22 mouse cellular contexts compared by ENCODE assay signal in the genomic region with DNA sequence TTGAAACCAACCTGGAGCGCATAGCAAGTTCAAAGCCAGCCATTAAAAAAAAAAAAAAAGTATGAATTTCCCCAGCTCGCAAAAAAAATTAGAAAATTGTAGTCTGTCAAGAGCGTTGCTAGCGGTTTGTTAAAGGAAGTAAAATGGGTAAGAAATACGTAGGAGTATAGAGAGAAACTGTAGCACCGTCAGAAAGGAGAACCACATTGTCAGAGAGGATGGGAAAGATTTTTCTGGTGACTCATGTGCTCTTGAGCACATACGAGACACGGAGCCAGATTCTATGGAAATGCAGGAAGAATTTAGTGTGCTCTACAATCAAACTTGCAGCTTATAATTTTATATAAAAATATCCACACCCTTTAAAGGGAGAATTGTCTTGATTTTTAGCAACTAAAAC. TPM values are rescaled to one million over a fixed set of nuclear protein-coding genes. Genes with fewer than 3 reads are reported as not detected.
DNase-seq lines count a peak whose midpoint lies in the region; ATAC-seq and TF ChIP-seq lines count a peak whose summit lies in the region.
"Had no signal": no experiment of that assay in that cellular context is flagged by ENCODE, and none has a peak within 500 bp of the region (broad histone marks: within the 10 kb centered on the region; RNA-seq: fewer than 3 reads in every experiment).

No protein-coding gene starts in this region.

- no peak for DNase-seq in layer of hippocampus, adult 2 months (ENCODE audit: low spot score in 2 of 2)
- DNase-seq in layer of hippocampus, postnatal 25 days (ENCODE audit: extremely low spot score in 1 of 2, low spot score in 1 of 2), result no peak
- DNase-seq in CH12.LX (ENCODE audit: extremely low read depth), result no peak
- DNase-seq in telencephalon, adult 2 months (ENCODE audit: low read depth, low spot score), result peak; percentile 87
- DNase-seq in cerebellum, adult 2 months, result no peak
- no peak for DNase-seq in ovary, postnatal 36 days (ENCODE audit: low spot score)
- DNase-seq: B cell, adult 2 months; cerebellum, adult 18-20 months; cerebellum, postnatal 10 days; gastrocnemius, adult 2 months; gastrocnemius, postnatal 36 days; heart, postnatal 36 days had no signal

- no peaks in the 10 kb centered on the region for H3K4me1 ChIP-seq in CH12.LX (ENCODE audit: control insufficient read depth in 1 of 2, insufficient read depth in 2 of 2)
- H3K4me1 ChIP-seq in cerebellum, adult 2 months (ENCODE audit: control insufficient read depth, insufficient read depth, low read length), result no peaks in the 10 kb centered on the region
- H3K4me1 ChIP-seq: embryonic facial prominence, embryonic 12.5 days had no signal

- H3K4me3 ChIP-seq in layer of hippocampus, adult 2 months, result no peak overlapping the region
- no peak overlapping the region for H3K4me3 ChIP-seq in CH12.LX (replicated peaks in 1 of 3; ENCODE audit: low read depth in 2 of 3, low read length in 2 of 3, poor library complexity in 1 of 3)
- no peak overlapping the region for H3K4me3 ChIP-seq in cerebellum, adult 2 months (replicated peaks; ENCODE audit: insufficient read depth, low read depth, low read length)
- H3K4me3 ChIP-seq: embryonic facial prominence, embryonic 12.5 days; forebrain, embryonic 15.5 days; gastrocnemius, adult 2 months; heart, embryonic 13.5 days; hindbrain, embryonic 12.5 days had no signal

- TF ChIP-seq CTCF in layer of hippocampus, adult 2 months (conservative IDR thresholded peaks at IDR 0.05), result no peak
- TF ChIP-seq CTCF in CH12.LX (conservative IDR thresholded peaks at IDR 0.05 in 1 of 2, IDR thresholded peaks at IDR 0.05 in 1 of 2; ENCODE audit: low read depth in 2 of 2, low read length in 2 of 2), result no peak
- TF ChIP-seq CTCF in cerebellum, adult 2 months (IDR thresholded peaks at IDR 0.05; ENCODE audit: borderline replicate concordance, insufficient read depth, low read depth, low read length), result no peak

- 95% methylated on average over 8 of the region's 8 CpGs for WGBS in cerebellum, adult 2 months

- dilution Hi-C loops in CH12.LX (cut with MboI; ENCODE audit: extremely low pct_ligation_motif_present, extremely low pct_unique_long_range_greater_than_20kb, low sequenced_read_pairs), result no loop called here

- TF ChIP-seq RAD21 in CH12.LX (IDR thresholded peaks at IDR 0.05; ENCODE audit: low read depth, low read length), result no peak

- H3K9me3 ChIP-seq in CH12.LX (replicated peaks; ENCODE audit: low read length), result no peaks in the 10 kb centered on the region
- H3K9me3 ChIP-seq: embryonic facial prominence, embryonic 12.5 days; forebrain, embryonic 15.5 days; heart, embryonic 13.5 days; hindbrain, embryonic 12.5 days had no signal

- H3K4me2 ChIP-seq in CH12.LX (ENCODE audit: insufficient read depth, low read depth, poor library complexity, severe bottlenecking), result peak overlapping the region; percentile 5; the same call in 1 of the 2 replicates
- H3K4me2 ChIP-seq: embryonic facial prominence, embryonic 12.5 days; forebrain, embryonic 15.5 days; heart, embryonic 13.5 days; hindbrain, embryonic 12.5 days had no signal

- TF ChIP-seq EP300 in CH12.LX (IDR thresholded peaks at IDR 0.05; ENCODE audit: low read length), result no peak

- no peak overlapping the region for H3K9ac ChIP-seq in CH12.LX (ENCODE audit: insufficient read depth, low read depth)
- H3K9ac ChIP-seq: embryonic facial prominence, embryonic 12.5 days; forebrain, embryonic 15.5 days; heart, embryonic 13.5 days; hindbrain, embryonic 12.5 days had no signal

- H3K79me2 ChIP-seq in CH12.LX (replicated peaks; ENCODE audit: control insufficient read depth, extremely low read depth, insufficient read depth, poor library complexity, severe bottlenecking), result no peaks in the 10 kb centered on the region

- H3K27me3 ChIP-seq in CH12.LX (replicated peaks), result peaks cover 8% of the 10 kb centered on the region
- H3K27me3 ChIP-seq in cerebellum, adult 2 months (ENCODE audit: control insufficient read depth, insufficient read depth, low read length), result no peaks in the 10 kb centered on the region
- H3K27me3 ChIP-seq: embryonic facial prominence, embryonic 12.5 days; forebrain, embryonic 15.5 days; hindbrain, embryonic 12.5 days had no signal

- ATAC-seq in granulocyte monocyte progenitor cell, adult 5-6 weeks (replicated peaks; ENCODE audit: poor library complexity, severe bottlenecking), result peak; percentile 50; the same call in 1 of the 2 replicates
- ATAC-seq: CD4-positive, CD25-positive, alpha-beta regulatory T cell, adult 4 months; forebrain, embryonic 15.5 days; hindbrain, embryonic 16.5 days; inflammation-experienced regulatory T-cells, adult 6 months; intestine, postnatal 0 days had no signal

- H3K27ac ChIP-seq in layer of hippocampus, adult 2 months, result 0 out of 2 replicates have a peak overlapping the region, but pooled peaks have one; percentile 0
- H3K27ac ChIP-seq in CH12.LX (ENCODE audit: insufficient read depth, low read depth), result no peak overlapping the region
- no peak overlapping the region for H3K27ac ChIP-seq in cerebellum, adult 2 months (ENCODE audit: insufficient read depth, low read length)
- H3K27ac ChIP-seq: embryonic facial prominence, embryonic 12.5 days; forebrain, embryonic 15.5 days; gastrocnemius, adult 2 months; heart, embryonic 13.5 days; hindbrain, embryonic 12.5 days had no signal

- TF ChIP-seq POLR2A in CH12.LX (IDR thresholded peaks at IDR 0.05; ENCODE audit: low read depth, low read length), result no peak
- TF ChIP-seq POLR2A in cerebellum, adult 2 months (IDR thresholded peaks at IDR 0.05; ENCODE audit: borderline replicate concordance, insufficient read depth, low read length), result no peak

- in situ Hi-C loops in CH12.LX (cut with MboI; ENCODE audit: low pct_ligation_motif_present, low pct_unique_long_range_greater_than_20kb, low sequenced_read_pairs), result loop anchor here (25.0 kb wide), 1 partner anchor 138 kb away; no protein-coding TSS in a partner anchor

- no peaks in the 10 kb centered on the region for H3K36me3 ChIP-seq in CH12.LX (replicated peaks in 1 of 2; ENCODE audit: control insufficient read depth in 1 of 2, insufficient read depth in 1 of 2, low read length in 1 of 2)
- H3K36me3 ChIP-seq: embryonic facial prominence, embryonic 12.5 days; forebrain, embryonic 15.5 days; heart, embryonic 13.5 days; hindbrain, embryonic 12.5 days had no signal

TF ChIP-seq in CH12.LX, 34 proteins besides CTCF, POLR2A, EP300 and RAD21:
- TF ChIP-seq GABPA (IDR thresholded peaks at IDR 0.05; ENCODE audit: insufficient replicate concordance, low read depth, low read length) (no peak), ELF1 (IDR thresholded peaks at IDR 0.05; ENCODE audit: low read depth, low read length) (no peak), SIN3A (IDR thresholded peaks at IDR 0.05; ENCODE audit: low read length) (no peak), TBP (conservative IDR thresholded peaks at IDR 0.05; ENCODE audit: low read depth, low read length) (no peak), NELFE (IDR thresholded peaks at IDR 0.05; ENCODE audit: low read depth, low read length) (no peak), JUN (IDR thresholded peaks at IDR 0.05; ENCODE audit: insufficient read depth, low read depth, low read length) (no peak), MXI1 (IDR thresholded peaks at IDR 0.05; ENCODE audit: low read depth, low read length) (no peak), ETS1 (conservative IDR thresholded peaks at IDR 0.05; ENCODE audit: low read depth, low read length) (no peak), UBTF (IDR thresholded peaks at IDR 0.05; ENCODE audit: low read depth, low read length) (no peak)

RNA-seq across cellular contexts. Expression of a gene that starts 45.9 kb away (rescaled TPM):
- 10 to 100 TPM; 71.5 to 73.6 TPM for total RNA-seq in layer of hippocampus, adult 2 months (2021)
- total RNA-seq in layer of hippocampus, postnatal 25 days (2021), result 10 to 100 TPM; 66.8 to 70.1 TPM
- not detected in 2 replicates for total RNA-seq in CH12.LX (2012; rRNA removed)
- not detected in 2 replicates for total RNA-seq in CH12.LX (2014; rRNA removed)
- polyA plus RNA-seq in CH12.LX (2012; ENCODE audit: insufficient read length, low read depth), result not detected in 2 replicates
- not detected in 2 replicates for total RNA-seq in granulocyte monocyte progenitor cell, adult 5-6 weeks (2014; fragmentation: Nextera tagmentation)
- total RNA-seq in granulocyte monocyte progenitor cell, adult 5-6 weeks (2017), result not detected in 2 replicates
- 3.4 TPM in 2 replicates for polyA plus RNA-seq in cerebellum, adult 2 months (2012; rRNA removed)
- total RNA-seq: MEL had no signal
- polyA plus RNA-seq: CD4-positive, CD25-positive, alpha-beta regulatory T cell, adult 4 months; inflammation-experienced regulatory T-cells, adult 6 months had no signal

Comparison
In these comparisons a context has a peak if more than half of its experiments do, and no peak if none do; other contexts are left out.
1. RNA of a gene that starts 45.9 kb away (total RNA-seq): 71.5 to 73.6 TPM in layer of hippocampus, adult 2 months and 66.8 to 70.1 TPM in layer of hippocampus, postnatal 25 days; not detected in CH12.LX and not detected in granulocyte monocyte progenitor cell, adult 5-6 weeks; every median in the first group is over 10 times any median in the second.